8 mouse cellular contexts compared by ENCODE assay signal in the genomic region with DNA sequence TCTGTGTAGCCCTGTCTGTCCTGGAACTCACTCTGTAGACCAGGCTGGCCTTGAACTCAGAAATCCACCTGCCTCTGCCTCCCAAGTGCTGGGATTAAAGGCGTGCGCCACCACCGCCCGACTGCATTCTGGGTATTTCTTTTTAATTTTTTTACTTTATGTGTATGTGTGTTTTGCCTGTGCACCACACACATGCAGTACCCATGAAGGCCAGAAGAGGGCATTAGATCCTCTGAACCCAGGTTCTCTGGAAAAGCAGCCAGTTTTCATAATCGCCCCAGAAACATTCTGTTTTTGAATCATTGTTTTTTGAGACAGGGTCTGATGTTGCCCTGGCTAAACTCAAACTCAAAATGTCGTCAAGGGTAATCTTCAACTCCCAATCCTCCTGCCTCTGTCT. TPM values are rescaled to one million over a fixed set of nuclear protein-coding genes. Genes with fewer than 3 reads are reported as not detected.
DNase-seq lines count a peak whose midpoint lies in the region; ATAC-seq and TF ChIP-seq lines count a peak whose summit lies in the region.

No protein-coding gene starts in this region.

- peak; percentile 50 for TF ChIP-seq CTCF in kidney, adult 2 months (conservative IDR thresholded peaks at IDR 0.05; ENCODE audit: insufficient read depth, insufficient read length, low read depth, low read length)
- TF ChIP-seq CTCF in lung, embryonic 14.5 days (IDR thresholded peaks at IDR 0.05; ENCODE audit: low read depth), result peak; percentile 62

- H3K4me2 ChIP-seq in kidney, embryonic 15.5 days, result no peak overlapping the region
- no peak overlapping the region for H3K4me2 ChIP-seq in lung, embryonic 14.5 days

- H3K27ac ChIP-seq in kidney, adult 2 months (ENCODE audit: insufficient read depth, low read depth, low read length), result no peak overlapping the region
- no peak overlapping the region for H3K27ac ChIP-seq in kidney, embryonic 15.5 days
- no peak overlapping the region for H3K27ac ChIP-seq in ES-E14 (ENCODE audit: insufficient read depth, low read depth, low read length, poor library complexity, severe bottlenecking)
- H3K27ac ChIP-seq in lung, embryonic 14.5 days (ENCODE audit: low read depth), result no peak overlapping the region

- no peaks in the 10 kb centered on the region for H3K4me1 ChIP-seq in kidney, adult 2 months (ENCODE audit: control insufficient read depth, insufficient read depth, low read length)
- H3K4me1 ChIP-seq in kidney, embryonic 15.5 days, result no peaks in the 10 kb centered on the region
- no peaks in the 10 kb centered on the region for H3K4me1 ChIP-seq in ES-E14 (ENCODE audit: control insufficient read depth in 2 of 2, insufficient read depth in 2 of 2, low read length in 2 of 2, poor library complexity in 1 of 2)
- H3K4me1 ChIP-seq in lung, embryonic 14.5 days (ENCODE audit: insufficient read depth), result no peaks in the 10 kb centered on the region

- in situ Hi-C loops in ES-E14 (cut with MboI; ENCODE audit: low sequenced_read_pairs in 2 of 2, unreplicated experiment in 2 of 2), result no loop called here

- WGBS in kidney, adult 2 months, result 67% methylated on average over 6 of the region's 6 CpGs
- 62% methylated on average over 6 of the region's 6 CpGs for WGBS in kidney, embryonic 15.5 days
- 55% methylated on average over 6 of the region's 6 CpGs for WGBS in lung, embryonic 14.5 days

- no peak for ATAC-seq in kidney, embryonic 15.5 days (replicated peaks; ENCODE audit: low FRiP score)
- no peak for ATAC-seq in lung, embryonic 14.5 days (ENCODE audit: insufficient read depth)

- no peak overlapping the region for H3K4me3 ChIP-seq in kidney, adult 2 months (ENCODE audit: insufficient read depth, low read depth, low read length)
- H3K4me3 ChIP-seq in kidney, embryonic 15.5 days (replicated peaks), result no peak overlapping the region
- H3K4me3 ChIP-seq in ES-E14 (ENCODE audit: insufficient read depth in 1 of 2, low read depth in 1 of 2, low read length in 2 of 2, poor library complexity in 1 of 2, severe bottlenecking in 1 of 2), result no peak overlapping the region
- no peak overlapping the region for H3K4me3 ChIP-seq in lung, embryonic 14.5 days (ENCODE audit: low read depth, low read length)

- H3K36me3 ChIP-seq in kidney, adult 2 months (ENCODE audit: control insufficient read depth, insufficient read depth, low read length), result no peaks in the 10 kb centered on the region
- no peaks in the 10 kb centered on the region for H3K36me3 ChIP-seq in kidney, embryonic 15.5 days
- H3K36me3 ChIP-seq in ES-E14 (ENCODE audit: control insufficient read depth, insufficient read depth, low read length, poor library complexity, severe bottlenecking), result no peaks in the 10 kb centered on the region
- no peaks in the 10 kb centered on the region for H3K36me3 ChIP-seq in lung, embryonic 14.5 days (ENCODE audit: insufficient read depth)

- no peak for TF ChIP-seq POLR2A in kidney, adult 2 months (IDR thresholded peaks at IDR 0.05; ENCODE audit: low read depth, low read length)

- H3K27me3 ChIP-seq in kidney, adult 2 months (replicated peaks; ENCODE audit: control insufficient read depth, insufficient read depth, low read length), result no peaks in the 10 kb centered on the region
- H3K27me3 ChIP-seq in kidney, embryonic 15.5 days, result no peaks in the 10 kb centered on the region
- no peaks in the 10 kb centered on the region for H3K27me3 ChIP-seq in lung, embryonic 14.5 days (ENCODE audit: insufficient read depth, low read length)

- H3K9me3 ChIP-seq in kidney, embryonic 15.5 days (replicated peaks), result no peaks in the 10 kb centered on the region
- no peaks in the 10 kb centered on the region for H3K9me3 ChIP-seq in ES-E14 (ENCODE audit: control insufficient read depth, insufficient read depth, low read depth, low read length)
- H3K9me3 ChIP-seq in lung, embryonic 14.5 days (ENCODE audit: low read depth, low read length), result no peaks in the 10 kb centered on the region

- H3K9ac ChIP-seq in kidney, embryonic 15.5 days, result no peak overlapping the region
- no peak overlapping the region for H3K9ac ChIP-seq in ES-E14 (ENCODE audit: insufficient read depth, low read depth, low read length, poor library complexity, severe bottlenecking)
- no peak overlapping the region for H3K9ac ChIP-seq in lung, embryonic 14.5 days

- DNase-seq in adrenal gland, adult (ENCODE audit: inconsistent age in 2 of 2, low spot score in 1 of 2), result peak; percentile 30 to 72
- DNase-seq in adrenal gland, postnatal 4 days (ENCODE audit: low spot score in 2 of 2), result no peak
- peak; percentile 56 for DNase-seq in kidney, adult 2 months
- DNase-seq in ES-E14 (ENCODE audit: low read depth, low spot score), result no peak
- peak; percentile 65 for DNase-seq in embryo, embryonic 10.5 days (ENCODE audit: low spot score)
- DNase-seq in lung, embryonic 14.5 days, result peak; percentile 70
- peak; percentile 65 for DNase-seq in thymus, postnatal 14 days

TF ChIP-seq in ES-E14, 5 proteins besides CTCF, POLR2A, EP300 and RAD21:
- TF ChIP-seq ZNF384 (IDR thresholded peaks at IDR 0.05; ENCODE audit: low read depth, low read length) (peak; percentile 82; the same call in 1 of the 2 replicates), HCFC1 (IDR thresholded peaks at IDR 0.05; ENCODE audit: borderline replicate concordance, insufficient read depth, low read length) (no peak)

RNA-seq across cellular contexts. Expression of gene Wdr45b, which starts 15.4 kb away (rescaled TPM):
- 10 to 100 TPM; 65.1 to 71.0 TPM for total RNA-seq in adrenal gland, postnatal 4 days (2021)
- polyA plus RNA-seq in kidney, adult 2 months (2012; rRNA removed), result 54.5 and 59.4 TPM in 2 replicates
- 87.5 and 90.5 TPM in 2 replicates for polyA plus RNA-seq in kidney, embryonic 15.5 days (2015; fragmentation: Nextera tagmentation; extraction: Ambion mirVana)
- 50.5 and 71.8 TPM in 2 replicates for total RNA-seq in ES-E14 (2012; rRNA removed)
- polyA plus RNA-seq in lung, embryonic 14.5 days (2014; fragmentation: Nextera tagmentation; extraction: Ambion mirVana), result 110 and 111 TPM in 2 replicates

RNA-seq across cellular contexts. Expression of gene Rab40b, which starts 18.4 kb away (rescaled TPM):
- 1 to 10 TPM; 5.5 to 7.7 TPM for total RNA-seq in adrenal gland, postnatal 4 days (2021)
- 1.8 and 2.5 TPM in 2 replicates for polyA plus RNA-seq in kidney, adult 2 months (2012; rRNA removed)
- polyA plus RNA-seq in kidney, embryonic 15.5 days (2015; fragmentation: Nextera tagmentation; extraction: Ambion mirVana), result 5.5 and 6.8 TPM in 2 replicates
- not detected in 2 replicates for total RNA-seq in ES-E14 (2012; rRNA removed)
- 3.0 and 4.7 TPM in 2 replicates for polyA plus RNA-seq in lung, embryonic 14.5 days (2014; fragmentation: Nextera tagmentation; extraction: Ambion mirVana)

RNA-seq across cellular contexts. Expression of gene Fn3krp, which starts 51.6 kb away (rescaled TPM):
- total RNA-seq in adrenal gland, postnatal 4 days (2021), result 10 to 100 TPM; 14.8 to 16.1 TPM
- polyA plus RNA-seq in kidney, adult 2 months (2012; rRNA removed), result 14.9 and 19.6 TPM in 2 replicates
- 8.7 and 9.9 TPM in 2 replicates for polyA plus RNA-seq in kidney, embryonic 15.5 days (2015; fragmentation: Nextera tagmentation; extraction: Ambion mirVana)
- total RNA-seq in ES-E14 (2012; rRNA removed), result 6.2 and 9.9 TPM in 2 replicates
- 5.6 TPM in 2 replicates for polyA plus RNA-seq in lung, embryonic 14.5 days (2014; fragmentation: Nextera tagmentation; extraction: Ambion mirVana)

Comparison
In these comparisons a context has a peak if more than half of its experiments do, and no peak if none do; other contexts are left out.
1. DNase-seq: peak in adrenal gland, adult (2 of 2), kidney, adult 2 months (single experiment), embryo, embryonic 10.5 days (single experiment), lung, embryonic 14.5 days (single experiment) and thymus, postnatal 14 days (single experiment); none in adrenal gland, postnatal 4 days (0 of 2) and ES-E14 (single experiment).